Mouse (Mus musculus): Measurements from ENCODE around the gene Plagl1.

GRCm38 (mm10) chr10:13172798-13173221 is 112.5 kb downstream of the Plagl1 start:
- TF ChIP-seq CTCF (IDR thresholded peaks at IDR 0.05; ENCODE audit: low read depth, low read length) (no peak), POLR2AphosphoS5 (IDR thresholded peaks at IDR 0.05; ENCODE audit: insufficient replicate concordance, low read depth, low read length) (no peak), GATA1 (IDR thresholded peaks at IDR 0.05; ENCODE audit: borderline replicate concordance, low read length) (no peak), TAL1 (conservative IDR thresholded peaks at IDR 0.05; ENCODE audit: low read depth, low read length) (no peak), GATA2 (IDR thresholded peaks at IDR 0.05; ENCODE audit: borderline replicate concordance, low read depth, low read length) (no peak)

All from G1E (cell line).